Mouse (Mus musculus): ENCODE results near the gene Retreg2. TPM values are rescaled to one million over a fixed set of nuclear protein-coding genes. Genes with fewer than 3 reads are reported as not detected.

The Retreg2 gene
- 94.5 and 96.0 TPM in 2 replicates for polyA plus RNA-seq (2016; fragmentation: Nextera tagmentation; extraction: Ambion mirVana)

DNA sequence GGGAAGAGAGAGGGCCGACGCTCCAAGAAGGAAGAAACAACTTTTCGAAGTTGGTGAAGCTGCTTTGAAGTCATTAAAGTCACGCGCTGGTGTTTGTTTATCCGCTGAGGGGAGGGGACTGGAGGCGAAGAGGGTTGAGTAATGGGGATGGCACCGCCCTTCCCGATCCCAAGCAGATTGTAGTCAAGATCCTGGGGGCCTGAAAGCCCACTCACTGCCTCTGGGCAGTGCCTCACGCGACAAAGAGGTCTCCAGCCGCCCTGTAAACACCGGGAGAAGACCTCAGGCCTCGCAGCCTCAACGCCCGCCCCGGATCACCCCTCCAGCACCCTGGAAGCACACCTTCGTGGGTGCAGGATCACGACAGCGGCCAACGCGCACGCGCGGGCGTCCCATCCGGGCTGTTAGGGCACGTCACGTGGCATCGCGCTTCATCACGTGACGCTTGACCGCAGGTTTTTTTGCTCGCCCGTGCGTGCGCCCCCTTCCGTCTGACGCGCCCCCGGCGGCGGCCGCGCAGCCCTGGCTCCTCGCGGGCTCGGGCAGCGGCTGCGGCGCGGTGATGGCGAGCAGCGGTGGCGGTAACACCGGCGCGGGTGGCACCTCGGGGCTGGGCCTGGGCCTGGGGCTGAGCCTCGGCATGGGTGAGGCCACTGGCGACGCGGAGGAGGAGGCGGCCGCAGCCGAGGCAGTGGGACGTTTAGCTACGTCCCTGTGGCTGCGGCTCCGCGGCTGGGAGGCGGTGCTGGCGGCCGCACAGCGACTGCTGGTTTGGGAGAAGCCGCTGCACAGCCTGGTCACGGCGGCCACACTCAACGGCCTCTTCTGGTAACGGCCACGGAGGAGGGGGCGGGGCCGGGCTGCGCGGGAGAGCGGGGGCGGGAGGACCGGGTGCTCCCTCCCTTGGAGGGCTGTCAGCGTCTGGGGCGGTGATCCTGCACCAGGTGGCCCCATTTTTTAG is at the start of gene Retreg2, which contains the start of gene Cnppd1:
Retreg2 (plus strand) TSS at position 478 of the 961 bp plus-strand sequence.
Cnppd1 (minus strand) TSS at position 411 of the 961 bp plus-strand sequence.
- under 1% methylated on average over 88 of the region's 91 CpGs for WGBS
- Histone ChIP-seq H3K27ac (peak within 1 kb of the TSS; percentile 89), H3K9ac (peak within 1 kb of the TSS; percentile 85), H3K27me3 (replicated peaks) (no peaks in the 10 kb centered on the region), H3K36me3 (peaks cover 56% of the 10 kb centered on the region), H3K4me3 (peak within 1 kb of the TSS; percentile 76), H3K4me1 (peaks cover 24% of the 10 kb centered on the region), H3K9me3 (no peaks in the 10 kb centered on the region), H3K4me2 (replicated peaks) (peak within 1 kb of the TSS; percentile 93)
- ATAC-seq (ENCODE audit: low FRiP score, low read depth): peak; percentile 85

DNA sequence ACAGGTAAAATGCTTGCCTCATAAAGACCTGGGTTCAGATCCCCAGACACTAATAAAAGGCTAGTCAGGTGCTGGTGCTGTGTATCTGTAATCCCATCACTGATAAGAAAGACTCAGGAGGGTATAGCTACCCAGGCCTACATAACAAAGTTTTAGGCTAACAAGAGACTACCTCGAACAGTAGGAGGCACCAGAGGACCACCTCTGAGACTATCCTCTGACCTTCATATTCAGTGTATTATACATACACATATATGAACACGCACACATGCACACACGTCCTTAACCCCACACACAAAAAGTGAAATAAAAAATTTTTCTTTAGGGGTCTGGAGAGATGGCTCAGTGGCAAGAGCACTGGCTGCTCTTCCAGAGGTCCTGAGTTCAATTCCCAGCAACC is 20.4 kb upstream of the Retreg2 start:
- no peak overlapping the region for H3K4me2 ChIP-seq (replicated peaks)
- no peaks in the 10 kb centered on the region for H3K9me3 ChIP-seq
- 91% methylated on average over 3 of the region's 3 CpGs for WGBS
- no peak overlapping the region for H3K27ac ChIP-seq
- peaks cover 12% of the 10 kb centered on the region; the same call in 1 of the 2 replicates for H3K4me1 ChIP-seq
- no peak overlapping the region for H3K9ac ChIP-seq
- H3K36me3 ChIP-seq: no peaks in the 10 kb centered on the region
- no peak overlapping the region for H3K4me3 ChIP-seq
- ATAC-seq (ENCODE audit: low FRiP score, low read depth): no peak
- no peaks in the 10 kb centered on the region for H3K27me3 ChIP-seq (replicated peaks)

DNA sequence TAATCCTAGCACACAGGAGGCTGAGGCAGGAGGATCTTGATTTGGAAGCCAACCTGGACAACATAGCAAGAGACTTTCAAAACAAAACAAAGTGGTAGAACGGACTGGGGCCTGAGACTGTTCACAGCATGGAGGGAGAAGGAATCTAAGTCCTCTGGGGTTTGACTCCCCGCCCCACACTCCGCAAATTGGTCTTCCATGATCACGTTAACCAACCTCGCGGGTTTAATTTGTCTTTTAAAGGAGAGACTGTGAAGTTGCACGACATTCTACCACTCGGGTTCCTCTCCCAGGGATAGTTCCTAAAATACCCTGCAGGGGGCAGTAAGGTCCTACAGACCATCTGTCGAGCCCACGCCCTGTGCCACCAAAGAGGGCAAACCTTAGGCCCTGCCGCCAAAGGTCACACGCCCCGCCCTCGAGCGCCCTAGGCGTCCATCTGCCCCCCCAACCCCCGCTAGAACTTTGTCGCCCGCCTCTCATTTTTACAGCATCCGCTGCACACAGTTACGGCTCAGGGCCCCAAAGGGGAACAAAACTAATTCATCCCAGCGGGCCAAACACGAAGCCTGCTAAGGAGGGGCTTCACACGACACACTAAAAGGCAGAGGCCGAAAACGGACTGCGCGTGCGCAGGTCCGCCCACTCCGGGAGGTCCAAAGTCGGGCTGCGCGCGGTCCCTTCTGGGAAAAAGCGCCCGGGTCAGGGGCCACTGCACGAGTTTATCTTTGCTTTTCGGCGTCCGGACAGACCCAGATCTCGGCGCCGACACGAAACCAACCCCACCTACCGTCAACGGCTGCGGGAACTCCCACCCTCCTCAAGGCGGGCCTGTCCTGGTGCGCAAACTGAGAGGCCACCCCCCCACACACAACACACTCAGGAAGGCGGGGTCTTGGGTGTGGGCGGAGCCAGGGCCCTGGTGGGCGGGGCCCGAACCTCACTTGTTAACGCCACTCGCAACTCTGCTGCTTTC is 17.9 kb upstream of the Retreg2 start, which contains the start of gene Nhej1:
Nhej1 (minus strand) TSS at position 855 of the 976 bp plus-strand sequence.
- Histone ChIP-seq H3K36me3 (no peaks in the 10 kb centered on the region), H3K4me1 (peaks cover 12% of the 10 kb centered on the region; the same call in 1 of the 2 replicates), H3K27ac (peak within 1 kb of the TSS; percentile 86), H3K4me3 (peak within 1 kb of the TSS; percentile 55), H3K4me2 (replicated peaks) (peak within 1 kb of the TSS; percentile 63), H3K27me3 (replicated peaks) (no peaks in the 10 kb centered on the region), H3K9ac (peak within 1 kb of the TSS; percentile 61), H3K9me3 (no peaks in the 10 kb centered on the region)
- peak; percentile 92 for ATAC-seq (ENCODE audit: low FRiP score, low read depth)
- 1% methylated on average over 56 of the region's 56 CpGs for WGBS

DNA sequence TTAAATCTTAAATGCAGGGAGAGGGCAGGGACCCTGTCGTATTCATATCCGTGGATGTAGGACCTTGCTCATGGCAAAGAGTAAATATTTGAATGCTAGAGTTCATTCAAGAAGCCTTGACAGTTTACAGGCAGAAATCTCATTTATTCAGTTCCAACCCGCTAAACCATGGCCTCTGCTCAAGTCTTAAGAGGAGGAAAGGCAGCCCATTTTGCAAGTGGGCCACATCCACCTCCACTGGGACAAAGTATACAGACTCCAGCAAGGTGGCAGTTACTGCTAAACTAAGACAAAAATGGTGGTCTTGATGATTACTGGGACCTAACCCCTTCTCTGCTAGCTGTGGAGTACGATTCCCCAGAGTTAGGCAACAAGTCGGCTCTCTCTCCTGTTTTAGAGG is 17.2 kb upstream of the Retreg2 start:
- ATAC-seq (ENCODE audit: low FRiP score, low read depth): no peak; the same call in 1 of the 2 replicates
- H3K27me3 ChIP-seq (replicated peaks): no peaks in the 10 kb centered on the region
- peaks cover 12% of the 10 kb centered on the region; the same call in 1 of the 2 replicates for H3K4me1 ChIP-seq
- peak overlapping the region; percentile 63 for H3K4me2 ChIP-seq (replicated peaks)
- no peak overlapping the region for H3K27ac ChIP-seq
- no peaks in the 10 kb centered on the region for H3K36me3 ChIP-seq
- 41% methylated on average over 5 of the region's 5 CpGs for WGBS
- no peaks in the 10 kb centered on the region for H3K9me3 ChIP-seq
- no peak overlapping the region for H3K9ac ChIP-seq
- peak overlapping the region; percentile 55 for H3K4me3 ChIP-seq

DNA sequence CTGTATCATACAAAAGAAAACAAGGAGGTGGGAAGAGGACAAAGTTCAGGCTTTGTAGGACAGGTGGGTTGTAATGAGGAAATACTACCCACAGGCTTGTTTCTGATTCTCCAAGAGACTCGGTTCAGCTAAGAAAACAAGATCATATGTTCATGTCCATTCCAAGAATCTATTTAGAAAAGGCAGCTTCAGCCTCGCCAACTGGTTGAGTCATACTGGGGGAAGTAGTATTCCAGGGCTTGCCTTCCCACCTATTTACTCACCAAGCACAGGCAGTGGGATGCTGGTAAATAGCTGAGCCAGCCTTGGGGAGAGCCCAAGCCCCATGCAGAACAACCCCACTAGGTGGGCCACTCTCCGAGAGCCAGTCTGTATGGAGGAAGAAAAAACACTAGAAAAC is 13.9 kb upstream of the Retreg2 start:
- H3K4me1 ChIP-seq: peaks cover 12% of the 10 kb centered on the region; the same call in 1 of the 2 replicates
- H3K27me3 ChIP-seq (replicated peaks): no peaks in the 10 kb centered on the region
- 82% methylated on average over 3 of the region's 3 CpGs for WGBS
- no peak overlapping the region for H3K4me2 ChIP-seq (replicated peaks)
- no peak overlapping the region for H3K4me3 ChIP-seq
- no peak overlapping the region for H3K9ac ChIP-seq
- H3K36me3 ChIP-seq: no peaks in the 10 kb centered on the region
- no peak overlapping the region for H3K27ac ChIP-seq
- ATAC-seq (ENCODE audit: low FRiP score, low read depth): no peak
- H3K9me3 ChIP-seq: no peaks in the 10 kb centered on the region

DNA sequence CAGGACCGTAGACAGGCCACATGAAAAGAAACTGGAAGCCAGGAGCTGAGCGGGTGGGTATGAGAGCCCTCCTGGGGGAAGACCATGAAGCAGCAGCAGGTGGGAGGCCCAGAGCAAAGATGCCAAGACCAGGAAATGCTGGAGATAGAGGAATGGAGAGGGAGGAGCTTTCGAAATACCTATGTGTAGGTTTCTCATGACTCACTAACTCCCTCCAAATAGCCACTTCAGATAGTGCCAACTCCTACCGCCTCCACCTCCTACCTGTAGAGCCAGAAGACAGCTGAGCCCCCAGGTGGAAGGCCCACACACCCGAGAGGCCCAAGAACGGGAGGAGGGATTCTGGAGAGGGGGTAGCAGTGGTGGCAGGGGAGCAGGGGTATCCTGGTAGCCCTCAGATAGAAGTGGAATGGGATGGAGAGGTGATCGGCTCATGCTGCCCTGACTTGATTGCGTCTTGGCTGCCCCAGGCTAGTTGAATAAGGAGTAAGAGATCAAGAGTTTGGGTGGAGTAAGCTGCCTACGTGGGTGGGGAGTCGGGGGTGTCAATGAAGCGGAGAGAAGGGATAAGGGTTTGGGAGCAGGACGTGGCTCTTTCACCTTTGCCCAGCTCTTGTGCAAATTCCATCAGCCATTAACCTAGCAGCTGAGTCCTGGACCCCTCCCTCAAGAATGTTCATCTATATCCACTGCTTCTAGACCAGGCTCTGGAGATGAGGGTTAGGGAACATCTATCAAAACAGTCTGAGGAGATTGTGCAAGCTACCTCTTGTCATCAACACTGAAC is 9.0 kb upstream of the Retreg2 start, which contains the start of gene Slc23a3:
Slc23a3 (minus strand) TSS at position 470 of the 787 bp plus-strand sequence.
- Histone ChIP-seq H3K4me3 (no peak within 1 kb of the TSS), H3K27ac (no peak within 1 kb of the TSS), H3K4me1 (no peaks in the 10 kb centered on the region), H3K9ac (no peak within 1 kb of the TSS), H3K9me3 (no peaks in the 10 kb centered on the region), H3K4me2 (replicated peaks) (no peak within 1 kb of the TSS), H3K36me3 (peaks cover 34% of the 10 kb centered on the region), H3K27me3 (replicated peaks) (no peaks in the 10 kb centered on the region)
- no peak for ATAC-seq (ENCODE audit: low FRiP score, low read depth)
- WGBS: 65% methylated on average over 12 of the region's 12 CpGs

DNA sequence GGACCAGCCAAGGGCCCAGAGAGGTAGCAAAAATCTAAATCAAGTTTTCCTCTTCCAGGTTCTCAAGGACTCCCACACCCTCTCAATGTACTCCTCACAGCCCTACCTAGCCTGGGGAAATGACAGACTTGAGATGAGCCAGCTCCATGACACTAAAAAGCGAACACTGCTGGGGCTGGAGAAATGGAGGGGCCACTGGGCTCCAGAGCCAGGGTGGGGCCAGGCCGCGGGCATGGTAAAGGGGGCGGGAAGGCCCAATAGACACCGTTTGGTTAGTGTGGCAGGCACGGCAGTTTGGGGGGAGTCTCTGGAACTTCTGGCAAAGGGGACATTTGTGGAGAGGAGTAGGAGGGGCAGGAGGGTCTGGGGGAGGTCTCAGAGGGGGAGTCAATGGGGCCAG is 6.3 kb upstream of the Retreg2 start:
- no peak overlapping the region for H3K4me2 ChIP-seq (replicated peaks)
- no peaks in the 10 kb centered on the region for H3K27me3 ChIP-seq (replicated peaks)
- WGBS: 81% methylated on average over 6 of the region's 6 CpGs
- H3K36me3 ChIP-seq: peaks cover 45% of the 10 kb centered on the region
- ATAC-seq (ENCODE audit: low FRiP score, low read depth): no peak
- no peak overlapping the region for H3K27ac ChIP-seq
- no peak overlapping the region for H3K4me3 ChIP-seq
- no peak overlapping the region for H3K9ac ChIP-seq
- H3K4me1 ChIP-seq: peaks cover 13% of the 10 kb centered on the region
- H3K9me3 ChIP-seq: no peaks in the 10 kb centered on the region

DNA sequence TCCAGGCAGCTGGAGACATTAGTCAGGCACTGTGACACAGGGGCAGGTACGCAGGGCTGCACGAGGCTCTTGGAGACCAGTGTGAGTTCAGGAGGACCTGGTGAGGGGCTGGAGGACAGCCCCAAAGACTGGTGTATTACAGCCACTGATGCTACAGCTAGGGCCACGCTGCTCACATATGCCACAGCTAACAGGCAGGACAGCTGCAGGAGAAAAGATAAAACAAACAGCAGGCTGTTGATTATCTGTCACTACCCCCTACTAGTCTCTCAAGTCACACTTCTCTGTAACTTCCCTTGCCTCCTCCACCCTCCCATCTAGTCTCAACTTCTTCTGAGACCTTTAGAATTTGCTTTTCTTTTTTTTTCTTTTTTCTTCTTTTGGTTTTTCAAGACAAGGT is 5.8 kb upstream of the Retreg2 start:
- 71% methylated on average over 3 of the region's 3 CpGs for WGBS
- H3K27ac ChIP-seq: no peak overlapping the region

DNA sequence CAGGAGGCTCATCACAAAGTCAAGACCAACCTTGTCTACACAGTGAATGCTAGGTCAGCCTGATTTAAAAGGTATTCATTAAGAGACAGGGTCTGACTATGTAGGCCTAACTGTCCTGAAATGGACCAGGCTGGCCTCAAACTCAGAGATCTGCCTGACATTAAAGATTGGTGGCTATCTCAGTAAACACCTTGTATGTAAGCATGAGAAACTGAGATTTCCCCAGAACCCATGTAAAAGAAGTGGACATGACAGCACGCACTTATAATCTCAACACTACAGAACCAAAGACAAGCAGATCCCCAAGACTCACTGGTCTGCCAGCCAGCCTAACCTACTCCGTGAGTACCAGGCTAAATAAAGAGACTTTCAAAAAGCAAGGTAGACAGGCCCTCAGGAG is 4.1 kb upstream of the Retreg2 start:
- Histone ChIP-seq H3K36me3 (peaks cover 45% of the 10 kb centered on the region), H3K9ac (no peak overlapping the region), H3K27ac (no peak overlapping the region), H3K4me3 (no peak overlapping the region), H3K9me3 (no peaks in the 10 kb centered on the region), H3K27me3 (replicated peaks) (no peaks in the 10 kb centered on the region), H3K4me1 (peaks cover 17% of the 10 kb centered on the region), H3K4me2 (replicated peaks) (no peak overlapping the region)
- no peak for ATAC-seq (ENCODE audit: low FRiP score, low read depth)
- WGBS: 94% methylated on average over 2 of the region's 2 CpGs

More for the DNA sequence above, 5.8 kb upstream of the Retreg2 start:
- no peaks in the 10 kb centered on the region for H3K27me3 ChIP-seq (replicated peaks)
- no peak for ATAC-seq (ENCODE audit: low FRiP score, low read depth)
- H3K4me3 ChIP-seq: no peak overlapping the region
- H3K9me3 ChIP-seq: no peaks in the 10 kb centered on the region
- peaks cover 17% of the 10 kb centered on the region for H3K4me1 ChIP-seq
- peaks cover 45% of the 10 kb centered on the region for H3K36me3 ChIP-seq
- H3K9ac ChIP-seq: no peak overlapping the region
- H3K4me2 ChIP-seq (replicated peaks): no peak overlapping the region

DNA sequence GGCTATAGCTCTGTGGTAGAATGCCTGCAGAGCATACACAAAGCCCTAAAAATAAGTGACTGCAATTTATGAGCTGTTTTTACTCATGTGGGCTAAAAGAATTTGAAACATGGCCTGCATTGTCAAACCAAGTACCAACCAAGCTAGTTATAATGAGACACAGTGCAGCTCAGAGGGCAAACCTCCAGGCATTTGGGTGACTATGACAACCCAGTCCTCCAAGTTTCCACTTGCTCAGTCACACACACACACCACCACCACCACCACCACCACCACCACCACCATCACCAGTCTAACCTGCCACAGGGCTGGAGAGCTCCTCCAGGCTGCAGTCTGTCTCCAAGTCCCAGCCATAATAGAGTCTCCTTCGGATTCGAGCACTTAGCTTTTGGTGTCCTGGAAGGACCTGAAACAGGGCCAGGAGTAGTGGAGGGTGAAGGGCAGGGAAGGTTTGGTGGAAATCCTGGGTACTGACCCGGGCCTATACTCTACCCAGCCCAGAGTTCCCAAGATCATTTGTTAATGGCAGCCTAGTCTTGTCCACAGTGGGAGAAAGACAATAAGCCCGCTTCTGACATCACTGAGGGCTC is 1.9 kb upstream of the Retreg2 start:
- Histone ChIP-seq H3K27ac (no peak overlapping the region), H3K9me3 (no peaks in the 10 kb centered on the region), H3K36me3 (peaks cover 56% of the 10 kb centered on the region), H3K4me2 (replicated peaks) (peak overlapping the region; percentile 93), H3K9ac (peak overlapping the region; percentile 85), H3K27me3 (replicated peaks) (no peaks in the 10 kb centered on the region), H3K4me1 (peaks cover 24% of the 10 kb centered on the region), H3K4me3 (peak overlapping the region; percentile 76)
- ATAC-seq (ENCODE audit: low FRiP score, low read depth): no peak
- 58% methylated on average over 4 of the region's 4 CpGs for WGBS

All from neural tube, embryonic 12.5 days (tissue).